Mouse (Mus musculus): ENCODE data around the gene B3galt1.

B3galt1 gene

GRCm38 (mm10) chr2:67565480-67566331 lies at the start of gene B3galt1:
Gene B3galt1 (plus strand): TSS chr2:67565871.
- in situ Hi-C loops (cut with MboI; ENCODE audit: low sequenced_read_pairs), result no loop called here

GRCm38 (mm10) chr2:67516405-67516804 lies 49.3 kb upstream of the B3galt1 start:
- in situ Hi-C loops (cut with MboI; ENCODE audit: low sequenced_read_pairs), result no loop called here

GRCm38 (mm10) chr2:67535347-67535746 lies 30.3 kb upstream of the B3galt1 start:
- in situ Hi-C loops (cut with MboI; ENCODE audit: low sequenced_read_pairs), result no loop called here

GRCm38 (mm10) chr2:67539426-67539825 lies 26.2 kb upstream of the B3galt1 start:
- in situ Hi-C loops (cut with MboI; ENCODE audit: low sequenced_read_pairs), result no loop called here

GRCm38 (mm10) chr2:67541957-67542696 lies 23.5 kb upstream of the B3galt1 start:
- in situ Hi-C loops (cut with MboI; ENCODE audit: low sequenced_read_pairs), result no loop called here

GRCm38 (mm10) chr2:67544426-67544825 lies 21.2 kb upstream of the B3galt1 start:
- in situ Hi-C loops (cut with MboI; ENCODE audit: low sequenced_read_pairs), result no loop called here

GRCm38 (mm10) chr2:67564851-67565479 lies 706 bp upstream of the B3galt1 start:
- in situ Hi-C loops (cut with MboI; ENCODE audit: low sequenced_read_pairs), result no loop called here

- in situ Hi-C loops (cut with MboI; ENCODE audit: low sequenced_read_pairs), result no loop called here
Measured at GRCm38 (mm10) chr2:67566566-67566965, 895 bp downstream of the B3galt1 start.

- in situ Hi-C loops (cut with MboI; ENCODE audit: low sequenced_read_pairs), result no loop called here
Measured at GRCm38 (mm10) chr2:67567141-67567680, 1.5 kb downstream of the B3galt1 start.

- in situ Hi-C loops (cut with MboI; ENCODE audit: low sequenced_read_pairs), result no loop called here
Measured at GRCm38 (mm10) chr2:67576634-67577033, 11.0 kb downstream of the B3galt1 start.

GRCm38 (mm10) chr2:67583091-67583490 lies 17.4 kb downstream of the B3galt1 start:
- in situ Hi-C loops (cut with MboI; ENCODE audit: low sequenced_read_pairs), result no loop called here

- in situ Hi-C loops (cut with MboI; ENCODE audit: low sequenced_read_pairs), result no loop called here
Measured at GRCm38 (mm10) chr2:67590408-67590807, 24.7 kb downstream of the B3galt1 start.

GRCm38 (mm10) chr2:67591831-67592629 lies 26.4 kb downstream of the B3galt1 start:
- in situ Hi-C loops (cut with MboI; ENCODE audit: low sequenced_read_pairs), result no loop called here

GRCm38 (mm10) chr2:67622902-67623301 lies 57.2 kb downstream of the B3galt1 start:
- in situ Hi-C loops (cut with MboI; ENCODE audit: low sequenced_read_pairs), result no loop called here

- in situ Hi-C loops (cut with MboI; ENCODE audit: low sequenced_read_pairs), result no loop called here
Measured at GRCm38 (mm10) chr2:67627667-67628066, 62.0 kb downstream of the B3galt1 start.

- in situ Hi-C loops (cut with MboI; ENCODE audit: low sequenced_read_pairs), result no loop called here
Measured at GRCm38 (mm10) chr2:67628289-67628688, 62.6 kb downstream of the B3galt1 start.

- in situ Hi-C loops (cut with MboI; ENCODE audit: low sequenced_read_pairs), result no loop called here
Measured at GRCm38 (mm10) chr2:67654847-67655246, 89.2 kb downstream of the B3galt1 start.

GRCm38 (mm10) chr2:67657372-67657771 lies 91.7 kb downstream of the B3galt1 start:
- in situ Hi-C loops (cut with MboI; ENCODE audit: low sequenced_read_pairs), result no loop called here

- in situ Hi-C loops (cut with MboI; ENCODE audit: low sequenced_read_pairs), result no loop called here
Measured at GRCm38 (mm10) chr2:67658091-67658490, 92.4 kb downstream of the B3galt1 start.

- in situ Hi-C loops (cut with MboI; ENCODE audit: low sequenced_read_pairs), result no loop called here
Measured at GRCm38 (mm10) chr2:67671721-67672120, 106.0 kb downstream of the B3galt1 start.
